Mouse (Mus musculus): Measurements from ENCODE around the gene Mllt1.
"Not testable (repeated sequence)": the region's sequence is repeated elsewhere in the genome, so short reads cannot be mapped to it uniquely, and the experiment has no call there.

Mllt1 gene

DNA sequence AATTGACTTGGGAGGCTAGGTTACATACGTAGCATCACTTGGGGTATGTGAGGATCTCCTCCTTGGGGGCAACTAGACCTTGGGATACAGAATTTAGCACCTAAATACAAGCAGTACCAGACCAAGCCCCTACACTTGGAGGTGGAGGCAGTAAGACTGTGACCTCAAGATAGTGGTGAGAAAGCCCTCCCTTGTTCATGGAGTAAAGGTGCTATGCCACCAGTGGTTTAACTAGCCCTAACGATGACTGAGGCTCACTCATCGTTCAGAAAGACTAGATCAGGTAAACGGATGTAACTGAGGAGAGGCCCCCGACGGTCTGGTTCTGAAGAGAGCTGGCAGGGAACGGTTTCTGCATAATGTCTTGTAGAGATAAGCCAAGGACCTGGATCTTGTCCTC lies 1.5 kb upstream of the Mllt1 start:
- no peak for DNase-seq (ENCODE audit: extremely low read depth, insufficient read length, low spot score)

DNA sequence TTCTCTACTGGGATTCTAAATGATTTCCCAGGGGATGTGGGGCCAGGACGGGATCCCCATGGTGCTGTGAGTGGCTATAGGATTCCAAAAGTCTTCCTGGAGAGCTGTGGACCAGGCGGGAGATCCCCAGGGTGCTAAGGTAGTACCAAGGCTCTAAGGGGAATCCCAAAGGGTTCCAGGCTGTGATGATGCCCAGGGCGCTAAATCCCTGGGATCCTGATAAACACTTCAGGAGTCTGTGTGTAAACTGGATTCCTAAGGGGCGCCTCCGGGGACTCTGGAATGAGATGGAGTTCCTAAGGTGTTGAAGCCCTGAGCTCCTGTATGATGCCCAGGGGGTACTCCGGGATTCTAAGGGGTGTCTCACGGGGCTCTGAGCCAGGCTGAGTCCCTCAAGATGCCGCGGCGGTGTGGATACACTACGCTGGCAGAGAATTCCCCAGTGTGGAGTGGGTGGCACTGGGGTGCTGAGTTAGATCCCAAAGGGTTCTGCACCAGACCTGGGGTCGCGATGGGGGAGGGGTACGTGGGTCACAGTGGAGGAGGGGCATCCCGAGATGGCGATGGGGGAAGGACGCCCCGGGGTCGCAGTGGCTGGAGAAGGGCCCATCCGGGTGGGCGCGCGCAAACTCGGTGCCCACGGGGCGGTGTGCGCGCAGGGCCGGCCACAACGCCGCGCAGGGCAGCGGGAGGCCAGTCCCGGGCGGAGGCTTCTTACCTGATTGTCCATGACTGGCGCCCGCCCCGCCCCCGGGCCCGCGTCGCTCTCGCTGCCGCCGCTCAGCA lies 477 bp downstream of the Mllt1 start:
- DNase-seq (ENCODE audit: extremely low read depth, insufficient read length, low spot score): peak; percentile 29

DNA sequence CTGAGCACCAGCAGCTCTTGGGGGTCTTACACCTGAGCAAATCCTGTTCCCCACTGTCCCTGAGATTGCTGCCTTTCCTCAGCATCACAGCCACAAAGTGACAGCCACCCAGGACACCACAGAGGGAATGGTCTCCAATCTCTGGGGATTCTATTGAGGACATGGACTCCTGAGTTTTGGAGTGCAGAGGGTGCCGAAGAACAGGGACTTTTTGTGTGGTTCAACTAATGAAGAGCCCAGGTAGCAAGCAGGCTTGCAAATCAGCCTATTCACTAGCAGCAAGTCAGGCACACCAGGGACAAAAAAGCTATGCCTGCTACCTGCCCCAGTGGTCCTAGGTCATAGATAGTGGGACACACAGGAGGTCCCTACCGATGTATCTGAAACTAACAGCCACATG lies 1.8 kb downstream of the Mllt1 start:
- DNase-seq (ENCODE audit: extremely low read depth, insufficient read length, low spot score): no peak

DNA sequence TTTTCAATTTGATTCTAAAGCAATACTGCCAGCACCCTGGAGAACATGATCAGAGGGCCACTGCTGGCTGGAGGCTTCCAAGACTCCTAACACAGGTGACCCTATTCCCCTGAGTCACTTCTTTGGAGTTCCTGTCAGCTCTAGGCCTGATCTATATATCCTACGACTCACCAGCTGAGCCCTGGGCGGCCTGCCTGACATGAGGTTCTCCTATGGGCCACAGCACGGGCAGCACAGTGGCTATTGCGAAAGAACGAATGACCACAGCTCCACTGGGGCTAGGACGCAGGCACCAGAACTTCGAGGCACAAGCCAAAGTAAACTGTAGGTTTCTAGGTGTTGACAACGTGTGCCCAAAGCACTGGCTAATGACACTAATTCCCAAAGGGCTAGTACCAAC lies 5.2 kb downstream of the Mllt1 start:
- peak; percentile 48 for DNase-seq (ENCODE audit: extremely low read depth, insufficient read length, low spot score)

DNA sequence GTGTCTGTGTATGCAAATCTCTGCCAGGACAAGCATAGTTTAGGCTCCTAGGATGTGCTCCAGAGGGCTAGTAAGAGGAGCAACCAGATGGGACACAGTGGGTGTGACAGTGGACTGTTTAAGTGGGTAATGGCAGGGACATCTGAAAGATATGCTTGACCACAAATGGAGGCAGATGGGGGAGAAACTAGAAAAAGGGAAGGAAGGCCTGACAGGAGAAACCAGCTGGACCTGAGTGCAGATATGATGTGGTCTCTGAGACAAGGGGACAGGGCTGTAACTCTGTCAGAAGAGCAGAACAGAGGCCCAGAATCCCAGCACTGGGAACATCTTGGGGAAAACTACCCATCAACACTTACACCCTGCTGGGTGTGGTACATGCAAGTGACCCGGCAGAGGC lies 5.7 kb downstream of the Mllt1 start:
- DNase-seq (ENCODE audit: extremely low read depth, insufficient read length, low spot score): no peak

DNA sequence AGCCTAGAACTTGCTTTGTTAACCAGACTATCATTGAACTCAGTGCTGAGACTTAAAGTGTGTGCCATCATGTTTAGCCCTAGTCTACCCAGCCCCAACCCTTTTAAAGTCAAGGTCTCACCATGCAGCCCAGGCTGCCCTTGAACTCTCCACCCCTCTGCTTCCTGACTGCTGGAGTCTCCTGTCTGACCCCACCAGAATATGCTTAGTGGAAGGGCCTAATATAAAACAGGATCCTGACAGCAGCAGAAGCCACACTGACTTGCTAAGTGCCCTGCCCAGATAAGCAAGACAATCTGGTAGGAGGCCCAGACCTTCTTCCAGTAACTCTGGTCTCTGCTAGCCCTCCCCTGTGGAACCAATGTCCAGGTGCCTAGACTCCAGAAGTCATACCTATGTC lies 6.1 kb downstream of the Mllt1 start:
- DNase-seq (ENCODE audit: extremely low read depth, insufficient read length, low spot score): no peak

DNA sequence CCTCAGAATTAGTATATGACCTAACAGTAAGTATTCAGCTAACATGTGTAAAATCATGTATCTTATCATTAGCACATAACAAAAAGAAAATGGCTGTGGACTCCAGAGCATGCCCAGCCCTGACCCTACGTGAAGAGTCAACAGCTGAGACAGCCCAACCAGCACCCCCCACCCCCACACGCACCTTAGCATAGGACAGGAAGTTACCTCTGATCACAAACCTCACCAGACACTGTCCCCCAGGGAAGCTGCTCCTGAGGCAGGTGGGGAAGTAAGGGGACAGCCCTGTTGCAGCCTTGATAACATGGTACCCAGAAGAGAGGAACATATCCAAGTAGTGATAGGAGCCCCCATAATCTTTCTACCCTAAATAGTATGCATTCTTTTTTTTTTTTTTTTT lies 9.2 kb downstream of the Mllt1 start:
- DNase-seq (ENCODE audit: extremely low read depth, insufficient read length, low spot score): no peak

DNA sequence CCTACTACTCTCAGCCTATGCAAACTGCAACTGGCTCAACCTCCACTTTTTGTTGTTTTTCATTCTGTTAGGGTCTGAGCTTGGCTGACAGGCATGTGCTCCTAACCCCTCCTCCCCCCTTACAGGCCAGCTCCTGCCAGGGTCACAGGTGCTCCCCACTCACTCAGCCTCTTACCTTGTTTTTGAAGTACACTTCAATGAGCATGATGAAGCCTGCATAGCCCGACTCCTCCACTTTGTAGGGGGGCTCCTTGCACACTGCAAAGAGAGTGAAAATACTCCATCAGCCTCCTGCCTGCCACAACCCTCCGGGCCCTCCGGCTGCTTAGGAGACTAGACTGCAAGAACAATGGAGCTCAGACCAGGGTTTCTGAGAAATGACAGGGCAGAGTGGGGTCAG lies 15.5 kb downstream of the Mllt1 start:
- DNase-seq (ENCODE audit: extremely low read depth, insufficient read length, low spot score): no peak

DNA sequence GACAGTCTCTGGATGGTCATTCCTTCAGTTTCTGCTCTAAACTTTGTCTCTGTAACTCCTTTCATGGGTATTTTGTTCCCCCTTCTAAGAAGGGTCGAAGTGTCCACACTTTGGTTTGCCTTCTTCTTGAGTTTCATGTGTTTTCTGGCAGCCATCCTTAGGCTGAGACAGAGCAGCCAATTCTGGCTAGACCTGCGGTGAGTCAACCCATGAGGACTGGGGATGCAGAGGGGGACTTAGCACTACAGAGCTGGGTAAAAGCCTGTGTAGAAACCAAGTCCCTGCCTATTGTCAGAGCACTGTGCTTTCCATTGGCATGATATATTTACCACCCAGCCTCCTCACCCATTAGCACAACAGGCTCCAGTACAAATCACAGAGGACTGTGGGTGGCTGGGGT lies 18.0 kb downstream of the Mllt1 start:
- no peak for DNase-seq (ENCODE audit: extremely low read depth, insufficient read length, low spot score)

DNA sequence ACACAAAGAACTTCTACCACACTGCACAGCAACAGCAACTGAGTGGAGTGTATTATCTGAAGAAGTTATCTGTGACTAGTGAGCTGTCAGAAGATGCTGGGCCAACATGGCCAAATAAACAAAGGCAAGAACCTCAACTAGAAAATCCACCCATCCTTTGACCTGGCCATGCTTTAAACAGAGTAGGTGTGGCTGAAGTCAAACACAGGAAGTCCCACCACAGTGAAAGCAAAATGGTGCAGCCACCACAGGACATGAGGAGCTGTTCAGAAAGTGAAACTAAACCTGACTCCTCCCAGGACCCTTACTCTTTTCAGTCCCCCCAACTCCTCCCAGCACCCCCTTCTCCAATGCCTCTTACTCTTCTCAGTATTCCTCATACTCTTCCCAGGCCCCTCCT lies 21.8 kb downstream of the Mllt1 start:
- no peak for DNase-seq (ENCODE audit: extremely low read depth, insufficient read length, low spot score)

DNA sequence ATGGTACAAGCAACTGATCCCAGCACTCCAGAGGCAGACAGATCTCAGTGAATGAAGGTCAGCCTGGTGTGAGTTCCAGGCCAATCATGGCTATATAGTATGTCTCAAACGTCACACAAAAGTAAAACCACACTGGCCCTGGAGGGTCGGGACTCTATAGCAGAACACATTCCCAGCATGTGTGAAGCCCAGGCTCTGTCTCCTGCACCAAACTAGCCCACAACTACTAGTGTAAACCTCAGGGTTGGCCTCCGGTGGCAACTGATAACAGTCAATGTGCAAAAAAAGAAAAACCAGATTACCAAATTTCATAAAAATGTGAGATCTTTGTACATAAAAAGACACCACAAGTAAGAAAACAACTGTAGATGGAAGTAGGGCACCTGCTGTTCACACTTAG lies 22.2 kb downstream of the Mllt1 start:
- no peak for DNase-seq (ENCODE audit: extremely low read depth, insufficient read length, low spot score)

DNA sequence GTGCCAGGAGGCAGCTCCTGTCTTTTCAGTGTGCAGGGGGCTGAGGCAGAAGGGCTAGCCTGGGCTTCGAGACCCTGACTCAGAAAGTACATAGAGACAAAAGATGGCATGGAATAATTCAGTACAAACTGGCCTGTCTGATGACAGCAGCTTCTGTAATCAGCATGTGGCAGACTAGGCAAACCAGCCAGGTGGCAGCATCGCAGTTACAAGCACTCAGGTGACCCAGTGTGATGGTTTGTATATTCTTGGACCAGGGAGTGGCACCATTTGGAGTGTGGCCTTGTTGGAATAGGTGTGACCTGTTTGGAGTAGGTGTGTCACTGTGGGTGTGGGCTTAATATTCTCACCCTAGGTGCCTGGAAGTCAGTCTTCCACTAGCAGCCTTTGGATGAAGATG lies 25.5 kb downstream of the Mllt1 start:
- not testable (repeated sequence) for DNase-seq (ENCODE audit: extremely low read depth, insufficient read length, low spot score)

DNA sequence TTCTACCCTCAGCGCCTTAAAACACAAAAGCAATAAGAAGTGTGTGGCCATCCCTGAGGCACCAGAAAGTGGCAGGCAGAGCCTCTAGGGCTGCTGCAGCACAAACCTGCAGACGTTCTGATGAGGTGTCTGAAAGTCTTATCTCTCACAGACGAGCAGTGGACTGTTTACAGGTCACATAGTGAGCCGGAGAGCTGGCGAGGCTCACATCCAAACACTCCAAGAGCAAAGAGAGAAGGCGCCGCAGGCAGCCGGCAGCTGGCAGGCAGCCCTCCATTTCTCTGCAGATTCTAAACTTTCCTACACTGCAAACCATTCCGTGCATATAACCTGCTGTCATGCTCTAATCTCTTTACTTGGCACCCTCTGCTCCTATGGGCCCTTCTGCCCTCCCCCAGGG lies 27.3 kb downstream of the Mllt1 start:
- no peak for DNase-seq (ENCODE audit: extremely low read depth, insufficient read length, low spot score)

DNA sequence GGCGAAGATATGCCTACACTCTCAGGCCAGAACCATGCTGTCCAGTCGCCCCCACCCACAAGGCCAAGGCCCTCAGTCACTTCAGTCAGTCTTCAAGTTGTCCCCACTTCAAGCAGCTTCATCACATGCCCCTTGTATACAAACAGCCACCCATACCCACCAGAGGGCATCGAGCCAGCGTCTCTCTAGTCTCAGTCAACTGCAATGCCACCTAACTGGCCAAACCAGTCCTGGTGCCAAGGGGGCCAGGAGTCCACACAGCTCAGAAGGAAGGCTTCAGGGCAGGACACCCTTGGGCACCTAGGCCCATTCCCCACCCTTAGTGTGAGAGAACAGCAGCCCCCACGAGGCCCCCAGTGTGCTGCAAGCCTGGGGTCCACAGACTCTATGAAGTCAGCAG lies 28.1 kb downstream of the Mllt1 start:
- no peak for DNase-seq (ENCODE audit: extremely low read depth, insufficient read length, low spot score)

DNA sequence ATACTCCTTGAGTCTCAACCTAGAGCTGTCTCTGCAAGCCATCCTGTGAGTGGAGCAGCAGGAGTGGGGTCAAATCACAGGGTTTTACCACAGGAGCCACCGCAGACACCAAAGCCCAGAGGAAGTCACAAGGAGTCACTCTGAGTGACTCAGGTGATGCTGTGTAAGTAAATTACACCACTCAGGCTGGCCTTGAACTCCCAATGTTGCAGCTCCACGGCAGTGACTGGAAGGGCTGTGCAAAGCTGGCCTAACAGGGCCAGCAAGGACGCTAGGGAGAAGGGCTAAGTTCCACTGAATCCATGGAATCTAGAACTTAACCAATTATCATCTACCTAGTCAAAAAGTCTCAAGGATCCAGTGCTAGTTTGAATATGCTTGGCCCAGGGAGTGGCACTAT lies 29.0 kb downstream of the Mllt1 start:
- no peak for DNase-seq (ENCODE audit: extremely low read depth, insufficient read length, low spot score)

DNA sequence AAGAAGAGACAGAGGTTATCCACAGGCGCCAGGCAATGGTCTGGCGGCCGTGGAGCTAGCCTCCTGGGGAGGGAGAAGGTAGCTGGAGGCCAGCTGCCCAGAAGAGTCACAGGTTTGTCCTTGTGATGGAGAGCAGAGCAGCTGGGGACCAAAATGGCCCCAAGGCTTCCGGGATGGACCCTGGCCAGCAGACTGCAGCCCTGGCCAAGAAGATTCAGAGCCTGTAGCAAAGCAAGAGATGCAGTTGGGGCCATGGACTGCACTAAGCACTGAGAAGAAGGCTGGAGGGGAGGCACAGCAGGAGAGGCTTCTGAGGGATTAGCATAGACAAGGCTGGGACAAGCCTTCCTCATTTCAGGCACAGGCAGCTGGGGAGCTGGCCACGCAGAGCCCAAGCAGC lies 32.5 kb downstream of the Mllt1 start:
- no peak for DNase-seq (ENCODE audit: extremely low read depth, insufficient read length, low spot score)

DNA sequence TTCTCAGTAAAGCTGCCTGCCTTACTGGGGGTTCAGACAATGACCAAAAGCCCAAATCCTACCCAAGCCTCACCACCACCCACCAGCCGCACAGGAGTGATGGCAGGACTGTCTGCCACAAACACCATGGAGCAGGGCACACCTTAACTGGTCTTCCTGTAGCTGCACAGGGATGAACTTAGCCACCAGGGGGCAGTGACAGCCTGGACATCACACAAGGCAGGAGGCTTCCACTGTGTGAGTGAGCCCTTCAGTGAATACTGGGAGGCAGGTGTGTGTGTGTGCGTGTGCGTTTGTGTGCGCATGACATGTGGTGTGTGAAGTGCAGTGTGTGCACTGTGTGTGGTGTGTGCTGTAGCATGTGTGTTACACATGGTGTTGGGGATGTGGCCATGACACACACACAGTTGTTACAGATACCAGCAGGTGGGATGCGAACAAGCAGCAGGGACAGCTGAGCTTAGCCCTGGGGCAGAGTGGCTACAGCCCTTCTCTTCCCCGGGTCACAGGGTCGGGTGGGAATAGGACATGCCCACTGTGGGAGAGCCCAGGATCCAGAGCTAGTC lies 37.5 kb downstream of the Mllt1 start:
- DNase-seq (ENCODE audit: extremely low read depth, insufficient read length, low spot score): peak; percentile 45

DNA sequence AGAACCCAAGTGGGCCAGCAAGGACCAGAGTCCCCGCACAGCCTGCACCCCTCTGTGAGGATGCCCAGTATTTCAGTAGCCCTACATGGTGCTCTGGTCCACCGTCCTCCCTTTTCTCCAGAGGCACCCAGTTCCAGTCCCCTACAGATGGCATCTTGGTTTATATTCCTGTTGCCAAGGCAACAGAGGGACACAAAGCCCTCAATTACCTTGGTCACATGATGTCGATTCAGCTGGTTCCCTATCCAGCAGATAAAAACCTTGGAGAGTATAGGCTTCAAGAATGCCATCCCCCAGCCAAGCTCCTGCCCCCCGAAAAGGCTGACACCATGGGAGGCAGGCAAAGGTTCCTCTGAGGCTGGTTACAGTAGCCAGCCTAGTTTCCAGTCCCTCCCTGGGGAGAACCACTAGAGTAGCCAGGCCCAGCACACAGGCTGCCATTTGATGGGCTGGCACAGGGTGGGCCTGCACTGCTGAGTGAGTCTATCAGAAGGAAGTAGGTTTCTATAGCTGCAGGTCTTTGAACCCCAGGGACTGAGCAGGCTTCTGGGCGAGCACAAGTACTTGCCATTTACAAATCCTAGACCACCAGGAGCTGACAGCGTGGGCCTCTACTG lies 38.6 kb downstream of the Mllt1 start:
- DNase-seq (ENCODE audit: extremely low read depth, insufficient read length, low spot score): no peak

DNA sequence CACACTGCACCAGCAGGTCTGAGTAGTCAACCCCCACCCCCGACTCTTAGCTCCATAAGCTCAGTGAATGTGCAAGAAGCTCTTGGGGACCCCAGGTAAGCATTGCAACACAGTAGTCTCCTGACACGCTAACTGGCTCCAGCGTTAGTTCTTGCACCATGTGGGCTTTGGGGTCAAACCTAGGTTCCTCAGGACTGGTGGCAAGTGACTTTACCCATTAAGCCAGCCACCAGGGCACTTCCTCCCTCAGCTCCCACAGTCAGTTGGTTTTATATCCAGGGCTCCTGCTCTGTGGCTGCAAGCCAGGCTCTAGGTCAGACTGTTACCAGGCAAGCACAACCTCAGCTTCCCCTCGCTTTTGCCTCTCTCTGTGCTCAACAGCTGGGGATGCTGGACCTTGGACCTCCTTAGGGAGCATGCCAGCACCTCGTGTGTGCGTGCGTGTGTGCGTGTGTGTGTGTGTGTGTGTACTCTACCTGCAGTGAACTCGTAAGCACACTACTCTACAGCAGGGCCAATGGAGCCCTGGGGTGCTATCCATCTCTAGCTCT lies 39.8 kb downstream of the Mllt1 start:
- no peak for DNase-seq (ENCODE audit: extremely low read depth, insufficient read length, low spot score)

DNA sequence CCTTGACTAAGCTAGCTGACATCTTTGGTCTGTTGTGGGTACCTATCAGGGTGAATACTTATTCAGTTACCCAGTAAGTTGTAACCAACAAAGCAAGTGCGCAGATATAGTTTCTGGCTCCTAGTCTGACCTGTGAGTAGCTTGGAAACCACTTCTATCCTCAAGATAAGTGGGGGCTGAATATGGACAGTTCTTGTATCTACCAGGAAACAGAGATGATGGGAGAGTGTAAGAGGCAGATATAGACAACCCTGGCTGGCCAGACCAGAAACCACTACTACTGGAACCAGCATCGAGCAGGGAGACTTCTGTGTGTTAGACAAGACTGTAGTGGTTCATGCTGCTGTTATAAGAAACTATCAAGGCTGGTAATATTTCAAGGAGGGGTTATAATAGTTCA lies 45.2 kb downstream of the Mllt1 start:
- no peak for DNase-seq (ENCODE audit: extremely low read depth, insufficient read length, low spot score)

DNA sequence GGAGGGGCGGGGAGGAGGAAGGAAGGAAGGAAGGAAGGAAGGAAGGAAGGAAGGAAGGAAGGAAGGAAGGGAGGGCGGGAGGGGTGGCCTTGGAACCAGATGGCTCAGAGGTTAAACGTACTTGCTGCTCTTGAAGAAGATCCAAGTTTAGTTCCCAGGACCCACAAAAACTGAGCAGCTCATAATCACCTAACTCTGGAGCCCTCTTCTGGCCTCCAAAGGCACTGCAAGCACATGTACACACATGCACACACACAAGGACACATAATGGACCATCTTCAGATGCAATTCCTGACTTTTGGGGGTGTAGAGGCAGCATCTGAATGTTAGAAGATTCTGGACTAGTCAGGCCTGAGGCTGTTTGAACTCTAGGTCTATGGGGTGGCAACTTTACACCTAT lies 47.2 kb downstream of the Mllt1 start:
- no peak for DNase-seq (ENCODE audit: extremely low read depth, insufficient read length, low spot score)

DNA sequence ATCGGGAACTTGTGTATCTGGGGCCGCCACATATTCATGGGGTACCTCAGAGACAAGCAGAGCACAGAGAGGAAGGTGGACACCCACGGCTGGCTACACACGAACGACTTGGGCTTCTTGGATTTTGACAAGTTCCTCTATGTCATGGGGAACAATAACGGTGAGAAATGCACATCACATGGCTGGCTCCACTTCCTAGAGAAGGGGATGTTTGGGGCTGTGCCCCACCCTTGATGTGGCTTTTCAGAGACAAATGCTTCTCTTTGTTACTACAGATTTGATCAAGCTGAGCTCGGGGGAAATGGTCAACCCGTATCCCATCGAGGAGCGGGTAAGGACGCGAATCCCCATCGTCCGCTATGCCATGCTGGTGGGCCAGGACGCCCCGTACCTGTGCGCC lies 50.4 kb downstream of the Mllt1 start:
- DNase-seq (ENCODE audit: extremely low read depth, insufficient read length, low spot score): no peak
